Mouse (Mus musculus): ENCODE measurements at regions not wholly inside any gene's neighbourhood (a gene's known extent, or its start where the extent isn't known, plus 50 kb on each side); places are given as distances from the start of the nearest gene placed in this dataset.
A peak's percentile ranks its signal among the peaks of the same experiment; 100 is the strongest.

- H3K36me3 ChIP-seq (ENCODE audit: insufficient read depth, low read length), result no peaks in the 10 kb centered on the region
- no peak overlapping the region for H3K4me3 ChIP-seq (ENCODE audit: low read length)
- H3K27me3 ChIP-seq (ENCODE audit: insufficient read depth, low read length), result no peaks in the 10 kb centered on the region
- H3K9me3 ChIP-seq (ENCODE audit: low read length), result no peaks in the 10 kb centered on the region
- no peaks in the 10 kb centered on the region for H3K4me1 ChIP-seq (ENCODE audit: insufficient read depth, low read length)
- DNase-seq (ENCODE audit: low spot score) (no peak), ATAC-seq (no peak)
- H3K9ac ChIP-seq (replicated peaks; ENCODE audit: low read length), result no peak overlapping the region
- H3K4me2 ChIP-seq (ENCODE audit: low read depth, low read length), result no peak overlapping the region
- WGBS, result 89% methylated on average over 9 of the region's 9 CpGs
- TF ChIP-seq CTCF (IDR thresholded peaks at IDR 0.05; ENCODE audit: low read depth), result no peak
- H3K27ac ChIP-seq, result no peak overlapping the region
These were observed 62.9 kb upstream of the Odc1 start for GRCm38 (mm10) chr12:17481687-17482086.

DNA sequence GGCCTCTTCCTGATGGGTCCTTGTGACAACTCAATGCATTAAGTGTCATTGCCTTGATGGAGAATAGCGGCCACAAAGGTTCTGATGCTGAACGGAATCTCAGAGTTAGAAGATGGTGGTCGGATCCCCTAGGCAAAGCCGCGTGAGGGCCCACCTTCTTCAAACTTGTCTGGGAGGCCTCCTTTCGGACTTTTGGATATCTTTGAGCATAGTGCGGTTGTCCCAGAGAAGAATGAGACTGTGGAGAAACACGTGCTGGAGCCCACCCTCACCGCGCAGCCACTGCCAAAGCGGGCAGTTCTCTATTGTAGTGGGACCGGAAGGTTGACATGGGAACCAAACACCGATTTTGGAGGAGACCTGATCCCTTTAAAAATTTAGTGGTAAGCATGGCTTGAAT, 62.4 kb upstream of the Odc1 start:
- no peak overlapping the region for H3K27ac ChIP-seq
- 93% methylated on average over 13 of the region's 13 CpGs for WGBS
- no peaks in the 10 kb centered on the region for H3K27me3 ChIP-seq (ENCODE audit: insufficient read depth, low read length)
- ATAC-seq, result no peak
- no peaks in the 10 kb centered on the region for H3K36me3 ChIP-seq (ENCODE audit: insufficient read depth, low read length)
- TF ChIP-seq CTCF (IDR thresholded peaks at IDR 0.05; ENCODE audit: low read depth), result no peak
- no peak overlapping the region for H3K9ac ChIP-seq (replicated peaks; ENCODE audit: low read length)
- H3K4me2 ChIP-seq (ENCODE audit: low read depth, low read length), result no peak overlapping the region
- no peak overlapping the region for H3K4me3 ChIP-seq (ENCODE audit: low read length)
- no peaks in the 10 kb centered on the region for H3K4me1 ChIP-seq (ENCODE audit: insufficient read depth, low read length)
- no peak for DNase-seq (ENCODE audit: low spot score)
- H3K9me3 ChIP-seq (ENCODE audit: low read length), result no peaks in the 10 kb centered on the region

DNA sequence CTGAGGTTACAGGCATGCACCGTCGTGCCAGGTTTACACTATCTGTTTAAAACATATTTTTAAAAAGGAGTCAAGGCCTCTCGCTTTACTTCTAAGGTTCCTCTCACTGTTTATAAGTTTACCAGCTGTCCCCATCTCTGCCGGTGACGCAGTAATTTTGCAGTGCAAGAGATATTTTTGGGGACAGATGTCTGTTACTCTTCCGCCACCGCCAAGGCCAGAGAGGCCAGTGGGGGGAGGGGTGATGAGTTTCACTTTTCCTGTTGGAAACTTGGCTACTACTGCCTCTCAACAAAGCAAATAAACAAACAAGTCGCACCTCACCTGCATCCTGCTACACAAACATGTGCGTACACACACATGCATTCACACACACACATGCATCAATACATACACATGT, 60.1 kb upstream of the Odc1 start:
- H3K27me3 ChIP-seq (ENCODE audit: insufficient read depth, low read length), result no peaks in the 10 kb centered on the region
- H3K9me3 ChIP-seq (ENCODE audit: low read length), result no peaks in the 10 kb centered on the region
- no peak for DNase-seq (ENCODE audit: low spot score)
- H3K4me2 ChIP-seq (ENCODE audit: low read depth, low read length), result no peak overlapping the region
- ATAC-seq, result no peak
- H3K9ac ChIP-seq (replicated peaks; ENCODE audit: low read length), result no peak overlapping the region
- no peaks in the 10 kb centered on the region for H3K4me1 ChIP-seq (ENCODE audit: insufficient read depth, low read length)
- 81% methylated on average over 9 of the region's 9 CpGs for WGBS
- TF ChIP-seq CTCF (IDR thresholded peaks at IDR 0.05; ENCODE audit: low read depth), result no peak
- no peaks in the 10 kb centered on the region for H3K36me3 ChIP-seq (ENCODE audit: insufficient read depth, low read length)
- no peak overlapping the region for H3K27ac ChIP-seq
- no peak overlapping the region for H3K4me3 ChIP-seq (ENCODE audit: low read length)

- Histone ChIP-seq H3K4me2 (ENCODE audit: low read depth, low read length) (no peak overlapping the region), H3K4me3 (ENCODE audit: low read length) (no peak overlapping the region), H3K27me3 (ENCODE audit: insufficient read depth, low read length) (no peaks in the 10 kb centered on the region), H3K9ac (replicated peaks; ENCODE audit: low read length) (no peak overlapping the region), H3K36me3 (ENCODE audit: insufficient read depth, low read length) (no peaks in the 10 kb centered on the region), H3K4me1 (ENCODE audit: insufficient read depth, low read length) (no peaks in the 10 kb centered on the region), H3K27ac (no peak overlapping the region), H3K9me3 (ENCODE audit: low read length) (no peaks in the 10 kb centered on the region)
- ATAC-seq, result 0 out of 2 replicates have a peak, but pooled peaks have one; percentile 41
- no peak for DNase-seq (ENCODE audit: low spot score)
- WGBS, result 15% methylated on average over 9 of the region's 9 CpGs
- TF ChIP-seq CTCF (IDR thresholded peaks at IDR 0.05; ENCODE audit: low read depth), result no peak
These were observed 58.4 kb upstream of the Odc1 start for GRCm38 (mm10) chr12:17486062-17486770.

- DNase-seq (ENCODE audit: low spot score) (no peak), ATAC-seq (no peak)
- WGBS, result 30% methylated on average over 1 of the region's 1 CpGs
- Histone ChIP-seq H3K36me3 (ENCODE audit: insufficient read depth, low read length) (no peaks in the 10 kb centered on the region), H3K27me3 (ENCODE audit: insufficient read depth, low read length) (no peaks in the 10 kb centered on the region), H3K4me2 (ENCODE audit: low read depth, low read length) (no peak overlapping the region), H3K4me1 (ENCODE audit: insufficient read depth, low read length) (no peaks in the 10 kb centered on the region), H3K4me3 (ENCODE audit: low read length) (no peak overlapping the region), H3K27ac (no peak overlapping the region), H3K9ac (replicated peaks; ENCODE audit: low read length) (no peak overlapping the region), H3K9me3 (ENCODE audit: low read length) (no peaks in the 10 kb centered on the region)
- TF ChIP-seq CTCF (IDR thresholded peaks at IDR 0.05; ENCODE audit: low read depth), result no peak
These were observed 57.3 kb upstream of the Odc1 start for GRCm38 (mm10) chr12:17487336-17487735.

- Histone ChIP-seq H3K9me3 (ENCODE audit: low read length) (no peaks in the 10 kb centered on the region), H3K4me1 (ENCODE audit: insufficient read depth, low read length) (no peaks in the 10 kb centered on the region), H3K36me3 (ENCODE audit: insufficient read depth, low read length) (no peaks in the 10 kb centered on the region), H3K4me2 (ENCODE audit: low read depth, low read length) (no peak overlapping the region), H3K9ac (replicated peaks; ENCODE audit: low read length) (no peak overlapping the region), H3K27me3 (ENCODE audit: insufficient read depth, low read length) (no peaks in the 10 kb centered on the region), H3K4me3 (ENCODE audit: low read length) (no peak overlapping the region), H3K27ac (no peak overlapping the region)
- DNase-seq (ENCODE audit: low spot score) (no peak), ATAC-seq (no peak)
- 83% methylated on average over 1 of the region's 1 CpGs for WGBS
- no peak for TF ChIP-seq CTCF (IDR thresholded peaks at IDR 0.05; ENCODE audit: low read depth)
These were observed 56.4 kb upstream of the Odc1 start for GRCm38 (mm10) chr12:17488203-17488602.

- WGBS, result 88% methylated on average over 3 of the region's 3 CpGs
- no peak overlapping the region for H3K4me3 ChIP-seq (ENCODE audit: low read length)
- TF ChIP-seq CTCF (IDR thresholded peaks at IDR 0.05; ENCODE audit: low read depth), result no peak
- no peak for ATAC-seq
- H3K4me2 ChIP-seq (ENCODE audit: low read depth, low read length), result no peak overlapping the region
- no peaks in the 10 kb centered on the region for H3K4me1 ChIP-seq (ENCODE audit: insufficient read depth, low read length)
- H3K9me3 ChIP-seq (ENCODE audit: low read length), result no peaks in the 10 kb centered on the region
- H3K9ac ChIP-seq (replicated peaks; ENCODE audit: low read length), result no peak overlapping the region
- no peaks in the 10 kb centered on the region for H3K27me3 ChIP-seq (ENCODE audit: insufficient read depth, low read length)
- no peak overlapping the region for H3K27ac ChIP-seq
- DNase-seq (ENCODE audit: low spot score), result no peak
- no peaks in the 10 kb centered on the region for H3K36me3 ChIP-seq (ENCODE audit: insufficient read depth, low read length)
These were observed 54.6 kb upstream of the Odc1 start for GRCm38 (mm10) chr12:17489971-17490370.
